Mouse (Mus musculus): ENCODE results near the gene Tlk1. TPM values are rescaled to one million over a fixed set of nuclear protein-coding genes. Genes with fewer than 3 reads are reported as not detected.

Tlk1 gene
- total RNA-seq, 1 experiment from 2014 or later = 70.8 TPM

DNA sequence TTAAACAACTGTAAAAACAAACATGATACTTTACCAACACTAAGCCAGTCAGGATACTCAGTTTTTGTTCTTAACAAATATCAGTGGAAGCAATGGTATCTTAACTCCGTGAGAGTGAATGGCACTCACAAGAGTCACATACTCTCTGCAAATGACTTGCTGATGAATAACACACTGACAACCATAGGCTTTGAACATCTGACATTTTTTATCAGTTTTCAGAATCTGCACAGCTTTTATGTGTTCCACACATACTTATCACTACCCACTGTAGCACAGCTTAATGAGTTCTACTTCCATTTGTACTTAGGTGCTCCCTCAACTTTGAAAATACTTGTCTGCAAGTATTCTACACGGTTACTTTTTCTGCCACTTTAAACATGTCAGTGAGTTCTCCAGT, 35.3 kb downstream of the Tlk1 start:
- no peak for DNase-seq

DNA sequence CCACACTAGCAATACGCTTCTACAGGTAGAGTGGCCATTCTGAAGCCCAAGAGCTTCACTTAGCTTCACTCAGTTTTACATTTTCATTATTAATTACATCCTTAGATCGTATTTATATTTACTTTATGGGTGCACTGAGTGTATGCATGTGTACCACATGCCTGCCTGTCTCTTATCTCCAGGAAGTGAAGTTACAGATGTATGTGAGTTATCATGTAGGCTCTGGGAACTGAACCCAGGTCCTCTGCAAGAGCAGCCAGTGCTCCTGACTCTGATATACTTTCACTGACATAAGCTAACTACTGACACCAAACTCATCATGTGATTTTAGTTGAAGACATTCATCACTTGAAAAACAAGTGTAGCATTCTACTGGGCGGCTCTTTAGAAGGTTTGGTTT, 36.2 kb downstream of the Tlk1 start:
- no peak for DNase-seq

DNA sequence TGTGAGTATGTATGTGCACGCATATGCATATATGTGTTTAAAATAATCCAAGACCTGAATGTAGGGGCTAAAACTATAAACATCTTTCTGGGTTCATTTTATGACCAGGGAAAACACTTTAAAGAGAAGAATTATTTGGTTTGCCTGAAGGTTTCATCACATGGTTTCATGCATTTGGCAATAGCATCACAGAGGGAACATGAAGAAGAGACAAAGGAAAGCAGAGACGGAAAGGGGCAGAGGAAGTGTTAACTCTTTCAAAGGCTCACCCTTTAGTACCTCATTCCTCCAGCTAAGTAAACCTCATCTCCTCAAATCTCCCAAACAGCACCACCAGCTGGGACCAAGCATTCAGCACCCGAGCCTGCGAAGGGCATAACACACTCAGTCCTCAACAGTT, 41.1 kb downstream of the Tlk1 start:
- no peak for DNase-seq

DNA sequence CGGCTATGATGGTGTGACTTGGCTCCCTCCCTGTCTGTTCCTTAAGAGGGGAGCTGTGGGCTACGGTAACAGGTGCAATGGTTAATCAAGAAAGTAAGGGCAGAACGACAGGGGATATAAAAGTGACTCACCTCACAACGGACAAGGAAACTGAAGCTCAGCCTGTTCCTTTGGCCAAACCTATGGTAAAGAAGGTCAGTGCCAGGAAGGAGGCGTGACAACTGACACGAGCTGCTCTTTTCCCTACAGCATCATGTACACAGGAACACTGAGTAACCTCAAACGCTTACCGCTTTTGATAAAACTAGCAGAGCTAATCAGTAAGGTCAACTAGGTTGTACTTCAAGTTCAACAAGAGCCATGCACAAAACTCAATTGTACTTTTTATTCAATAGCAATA, 42.0 kb downstream of the Tlk1 start:
- no peak for DNase-seq

DNA sequence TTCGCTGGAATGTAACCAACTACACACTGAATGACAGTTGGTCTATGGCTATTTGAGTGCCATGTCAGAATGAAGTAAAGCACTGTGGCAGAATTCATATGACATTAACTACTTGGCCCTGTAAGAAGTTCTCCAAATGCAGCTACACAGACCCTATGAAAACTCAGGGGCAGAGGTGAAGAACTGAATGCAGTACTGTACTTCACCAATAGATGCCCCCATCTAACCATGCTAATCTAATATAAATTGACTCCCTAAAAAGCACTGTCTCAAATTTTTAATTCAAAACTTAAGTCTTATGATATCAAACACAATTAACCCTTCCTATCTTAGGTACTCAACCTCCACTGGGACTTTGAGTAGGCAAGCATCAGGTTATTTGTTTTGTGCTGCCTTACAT, 45.9 kb downstream of the Tlk1 start:
- no peak for DNase-seq

DNA sequence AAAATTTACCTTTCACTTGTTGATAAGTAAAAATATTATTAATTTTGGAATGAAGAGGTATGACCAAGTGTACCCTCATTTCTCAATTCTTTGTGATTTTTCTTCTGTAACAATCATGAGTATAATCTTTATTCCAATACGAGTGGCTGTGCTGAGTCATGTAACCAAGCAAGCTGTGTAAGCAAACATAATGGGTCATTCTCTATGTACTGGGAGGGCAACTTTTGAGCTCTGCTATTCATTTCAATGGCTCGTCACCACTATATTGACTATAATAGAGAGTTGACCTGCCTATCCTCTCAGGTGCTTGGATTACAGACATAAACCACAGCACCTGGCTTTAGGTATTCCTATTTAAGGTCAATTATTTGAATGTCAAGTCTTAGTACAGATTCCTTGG, 48.8 kb downstream of the Tlk1 start:
- no peak for DNase-seq

DNA sequence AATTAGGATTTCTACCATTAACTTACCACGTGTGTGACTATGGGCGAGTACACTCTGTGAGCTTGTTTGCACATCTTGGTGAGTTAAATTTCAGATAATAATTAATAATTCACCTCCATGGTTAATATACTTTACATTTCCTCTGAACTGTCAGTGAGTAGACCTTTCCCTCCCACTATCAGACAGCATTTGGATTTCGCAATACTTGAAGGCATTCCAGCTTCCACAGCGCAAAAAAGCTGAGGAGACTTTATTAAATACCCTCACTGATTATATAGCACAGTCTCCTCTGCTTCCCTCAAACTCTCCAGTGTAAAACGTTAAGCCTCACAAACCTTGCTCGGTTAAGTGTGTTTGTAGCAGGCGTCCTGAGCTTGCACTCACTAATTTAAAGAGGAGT, 60.8 kb downstream of the Tlk1 start:
- DNase-seq = no peak

DNA sequence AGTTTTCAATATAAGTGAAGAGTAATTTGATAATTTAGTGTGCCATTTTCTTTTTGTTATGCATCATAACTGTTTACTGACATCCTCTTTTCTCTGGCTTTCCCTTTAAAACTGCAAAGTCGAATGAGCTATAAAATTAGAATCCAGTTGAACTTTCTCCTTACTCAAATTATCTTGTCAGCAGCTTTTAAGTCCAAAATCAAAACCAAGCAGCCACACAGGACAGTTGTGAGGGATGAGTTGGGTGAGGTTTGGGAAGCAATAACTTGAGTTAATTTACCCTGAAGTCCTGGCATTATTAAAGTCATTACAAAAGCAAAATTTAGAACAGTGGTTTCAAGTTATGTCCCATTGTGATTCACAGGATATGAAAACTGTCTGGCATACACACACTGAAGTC, 62.8 kb downstream of the Tlk1 start:
- no peak for DNase-seq

DNA sequence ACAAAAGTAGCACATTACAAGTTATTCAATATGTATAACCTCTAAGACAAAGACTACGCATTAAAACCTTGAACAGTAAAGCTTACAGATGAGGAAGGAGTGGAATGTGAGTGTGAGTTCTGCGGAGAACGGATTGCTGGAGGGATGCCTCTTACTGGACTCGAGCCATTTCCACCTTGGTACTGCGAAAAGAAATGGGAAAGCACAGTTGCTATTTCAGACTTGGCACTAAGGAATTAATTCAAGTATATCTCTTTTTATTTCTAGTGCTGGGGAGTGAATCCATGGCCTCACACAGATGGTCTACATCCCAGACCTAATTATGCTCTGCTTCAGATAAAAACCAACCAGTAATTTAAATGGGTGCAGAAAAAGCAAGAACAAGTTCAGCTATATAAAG, 73.4 kb downstream of the Tlk1 start:
- DNase-seq = no peak

DNA sequence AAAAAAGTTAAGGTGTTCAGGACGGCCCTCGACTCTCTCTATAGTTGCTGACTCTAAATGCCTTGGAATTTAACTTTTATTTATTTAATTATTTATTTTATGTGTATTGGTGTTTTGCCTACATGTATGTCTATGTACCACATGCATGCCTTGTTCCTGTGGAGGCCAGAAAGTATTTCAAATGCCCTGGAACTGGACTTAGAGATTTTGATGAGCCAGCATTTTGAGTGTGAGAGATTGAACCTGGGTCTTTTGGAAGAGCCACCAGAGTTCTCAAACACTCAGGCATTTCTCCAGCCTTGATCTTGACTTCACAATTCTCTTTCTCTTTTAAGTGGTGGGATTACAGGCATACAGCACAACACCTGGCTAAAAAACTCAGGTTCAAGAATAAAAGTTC, 73.9 kb downstream of the Tlk1 start:
- no peak for DNase-seq

DNA sequence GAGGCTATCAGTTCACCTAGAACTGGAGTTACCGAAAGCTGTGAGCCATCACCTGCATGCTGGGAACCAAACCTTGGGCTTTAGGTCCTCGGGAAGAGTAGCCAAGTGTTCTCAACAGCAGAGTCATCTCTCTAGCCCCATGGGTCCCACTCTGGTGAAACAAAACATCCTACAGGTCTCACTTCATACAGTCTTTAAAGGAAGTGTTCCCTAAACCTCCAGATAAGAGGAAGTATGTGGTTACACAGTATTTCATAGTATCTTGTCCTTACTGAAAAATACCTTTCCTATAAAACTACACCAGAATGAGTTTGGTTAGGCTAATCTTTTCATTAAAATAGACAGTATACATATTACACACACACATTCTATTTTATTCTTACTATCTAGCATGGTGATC, 82.9 kb downstream of the Tlk1 start:
- no peak for DNase-seq

DNA sequence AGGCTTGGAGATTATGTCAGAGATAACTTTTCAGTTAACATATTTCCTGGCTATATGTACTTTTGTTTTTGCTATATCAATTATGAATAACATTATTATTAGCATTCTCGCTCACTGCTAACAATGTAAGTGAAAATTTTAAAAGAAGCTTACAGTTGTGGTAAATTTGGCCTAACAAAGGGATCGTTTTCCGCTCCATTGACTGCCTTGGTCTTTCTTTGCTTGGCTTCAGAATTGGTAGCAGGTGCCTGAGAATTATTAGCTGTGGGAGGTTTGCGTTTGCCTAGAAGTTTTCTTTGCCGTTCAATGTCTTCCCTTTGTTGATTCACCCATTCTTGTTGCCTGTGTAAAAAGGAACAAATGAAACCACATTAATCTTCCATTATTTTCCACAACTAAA, 83.6 kb downstream of the Tlk1 start:
- DNase-seq = no peak

DNA sequence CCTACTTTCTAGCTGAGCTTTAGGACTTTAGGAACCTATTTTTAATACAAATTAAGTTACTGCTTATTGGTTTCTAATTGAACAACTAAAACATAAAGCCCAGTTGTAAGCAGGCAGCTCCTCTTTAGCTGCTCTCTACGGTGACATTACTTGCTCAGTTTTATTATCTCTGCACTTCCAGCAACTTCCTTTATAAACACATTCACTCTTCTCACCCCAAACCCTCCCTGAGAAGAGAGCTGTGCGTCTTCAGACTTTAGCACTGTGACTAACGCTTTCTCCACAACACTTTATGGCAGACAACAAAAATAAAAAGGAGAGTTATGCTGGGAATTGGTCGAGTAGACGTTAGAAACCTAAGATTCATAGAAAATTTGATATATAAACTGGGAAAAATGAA, 89.5 kb downstream of the Tlk1 start:
- DNase-seq = no peak

DNA sequence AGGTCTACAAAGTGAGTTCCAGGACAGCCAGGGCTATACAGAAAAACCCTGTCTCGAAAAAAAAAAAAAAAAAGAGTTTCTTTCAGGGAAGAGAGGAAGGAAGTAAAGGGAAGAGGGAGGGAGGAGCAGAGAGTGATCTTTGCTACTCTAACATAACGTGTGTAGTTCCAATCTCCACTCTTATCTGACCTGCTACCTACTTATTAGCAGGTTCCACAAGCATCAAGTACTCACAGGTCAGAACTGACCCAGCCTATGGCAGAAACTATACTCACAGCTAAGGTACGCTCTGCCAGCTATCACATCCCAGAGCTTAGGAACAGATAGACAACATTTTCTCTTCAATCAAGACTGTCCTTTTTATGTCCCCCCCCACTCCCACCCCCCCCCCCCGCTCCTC, 90.0 kb downstream of the Tlk1 start:
- no peak for DNase-seq

DNA sequence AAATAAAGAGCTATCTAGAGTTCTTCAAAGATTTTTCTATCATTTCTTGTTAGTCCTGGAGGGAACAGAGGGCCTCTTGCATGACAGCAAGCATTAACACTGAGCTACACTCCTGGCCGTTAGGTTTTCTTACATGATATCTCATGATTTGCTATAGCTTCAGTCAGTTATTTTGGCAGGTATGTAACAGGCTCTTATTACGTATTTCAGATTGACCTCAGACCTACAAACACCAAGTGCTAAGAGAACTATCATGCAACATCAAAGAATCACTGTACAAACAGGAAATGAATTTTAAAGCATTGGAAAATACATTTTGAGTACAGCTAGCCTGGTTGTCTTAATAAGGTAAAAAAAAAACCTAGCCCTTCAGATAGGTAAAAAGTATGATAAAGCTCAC, 98.4 kb downstream of the Tlk1 start:
- DNase-seq = no peak

DNA sequence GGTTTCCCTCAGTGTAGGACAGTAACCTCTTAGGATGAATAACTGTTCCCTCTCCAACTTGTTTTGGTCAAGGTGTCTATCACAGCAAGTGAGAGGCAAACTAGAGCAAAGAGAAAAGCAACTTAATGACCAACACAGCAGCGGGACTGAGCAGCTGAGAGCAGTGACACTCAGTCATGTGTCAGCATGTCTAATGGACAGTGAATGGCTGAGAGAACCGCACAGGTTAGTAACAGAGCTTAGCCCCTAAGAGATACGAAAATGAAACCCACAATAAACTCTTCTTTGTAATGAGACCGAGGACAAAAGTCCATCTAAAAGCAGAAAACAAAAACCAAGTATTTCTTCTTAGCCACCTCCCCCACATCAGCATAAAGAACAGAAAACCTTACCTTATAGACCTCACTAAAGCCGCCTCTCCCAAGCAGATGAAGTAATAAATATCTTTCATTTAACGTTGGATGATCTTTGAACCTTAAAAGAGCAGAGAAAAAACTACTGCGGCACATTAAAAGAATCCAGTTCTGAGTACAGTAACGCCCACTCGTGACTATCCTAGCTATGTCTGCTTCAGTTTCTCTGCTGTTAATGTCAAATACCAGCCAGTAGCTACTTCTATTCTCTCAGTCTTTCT, 101.8 kb downstream of the Tlk1 start:
- DNase-seq = no peak

DNA sequence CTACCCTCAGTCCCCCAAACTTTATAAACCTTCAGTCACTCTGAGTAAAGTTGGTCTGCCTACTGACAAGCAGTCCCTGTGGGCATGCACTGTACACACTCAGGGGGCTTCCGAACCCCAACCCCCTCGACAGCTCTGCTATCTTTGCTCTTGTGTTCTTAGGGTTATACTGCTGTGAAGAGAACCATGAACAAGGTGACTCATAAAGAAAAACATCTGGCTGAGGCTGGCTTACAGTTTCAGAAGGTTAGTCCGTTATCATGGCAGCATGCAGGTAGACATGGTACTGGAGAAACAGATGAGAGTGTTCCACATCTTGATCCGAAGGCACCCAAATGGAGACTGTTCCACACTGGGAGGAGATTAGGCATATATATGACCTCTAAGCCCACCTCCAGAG, 114.7 kb downstream of the Tlk1 start:
- no peak for DNase-seq

DNA sequence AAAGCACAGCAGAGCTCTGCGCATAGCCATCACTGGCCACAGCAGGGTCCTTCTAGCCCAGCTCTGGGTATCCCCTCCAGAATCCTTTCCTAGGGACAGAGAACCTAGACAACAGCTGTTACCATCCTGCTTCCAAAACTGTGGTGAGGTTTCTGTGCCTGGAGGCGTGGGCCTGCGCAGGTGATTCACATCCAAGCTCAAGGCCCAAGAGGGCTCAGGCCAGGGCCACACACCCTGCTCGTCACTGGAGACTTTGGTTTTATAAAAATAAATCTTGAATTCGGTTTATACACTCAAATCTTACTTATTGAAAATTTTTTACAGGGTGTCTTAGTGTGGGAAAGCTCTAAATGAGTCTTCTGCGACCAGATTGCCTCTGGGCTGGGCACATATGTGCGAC, 115.3 kb downstream of the Tlk1 start:
- DNase-seq = no peak

DNA sequence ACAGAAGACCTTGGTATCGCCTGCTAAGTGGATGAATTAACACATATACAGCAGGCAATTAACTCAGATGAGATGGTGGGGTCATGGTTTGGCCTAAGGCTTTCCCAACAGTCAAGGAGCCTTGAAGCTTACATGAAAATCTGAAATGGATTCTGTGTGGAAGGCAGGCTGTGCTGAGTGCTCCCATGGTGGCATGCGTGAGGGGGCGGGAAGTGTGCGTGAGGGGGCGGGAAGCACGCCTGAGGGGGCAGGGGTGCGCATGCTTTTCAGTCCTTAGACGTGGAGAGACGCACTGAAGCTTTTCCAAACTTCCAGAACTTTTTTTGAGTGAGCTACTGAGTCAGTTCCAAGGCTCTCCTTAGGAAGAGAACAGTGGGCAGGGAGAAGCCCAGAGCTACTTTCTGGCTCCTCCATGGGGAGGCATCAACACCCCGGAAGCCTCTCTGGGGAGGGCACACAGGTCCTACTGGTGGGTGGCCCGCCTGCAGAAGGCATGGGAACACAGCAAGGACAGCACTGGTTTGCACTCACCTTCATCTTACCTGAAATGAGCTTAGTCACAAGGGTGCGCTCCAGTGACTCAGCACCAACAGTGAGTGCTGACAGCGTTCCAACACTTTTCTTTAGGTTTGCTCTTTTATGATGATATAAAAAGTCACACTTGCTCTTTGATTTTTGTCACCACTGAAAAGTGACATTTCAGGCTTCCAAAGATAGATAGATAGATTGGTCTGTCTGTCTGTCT, 116.4 kb downstream of the Tlk1 start:
- DNase-seq = no peak

DNA sequence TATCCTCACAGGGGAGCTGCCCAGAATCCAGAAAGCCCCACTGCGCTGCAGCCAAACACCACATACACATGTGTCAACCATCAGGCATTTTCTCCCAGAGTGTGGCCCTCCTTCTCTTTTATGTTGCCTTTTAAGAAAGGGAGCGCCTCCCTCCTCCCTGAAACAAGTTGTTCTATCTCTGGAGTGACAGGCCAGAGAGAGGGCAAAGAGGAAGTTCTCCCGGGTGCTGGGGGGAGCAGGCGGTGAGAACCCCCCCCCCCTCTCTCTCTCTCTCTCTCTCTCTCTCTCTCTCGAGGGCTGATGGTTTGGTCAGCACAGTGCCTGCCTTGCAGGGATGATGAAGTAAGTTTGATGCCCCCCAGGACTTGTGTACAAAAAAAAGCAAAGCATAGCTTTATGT, 123.1 kb downstream of the Tlk1 start:
- DNase-seq = no peak

DNA sequence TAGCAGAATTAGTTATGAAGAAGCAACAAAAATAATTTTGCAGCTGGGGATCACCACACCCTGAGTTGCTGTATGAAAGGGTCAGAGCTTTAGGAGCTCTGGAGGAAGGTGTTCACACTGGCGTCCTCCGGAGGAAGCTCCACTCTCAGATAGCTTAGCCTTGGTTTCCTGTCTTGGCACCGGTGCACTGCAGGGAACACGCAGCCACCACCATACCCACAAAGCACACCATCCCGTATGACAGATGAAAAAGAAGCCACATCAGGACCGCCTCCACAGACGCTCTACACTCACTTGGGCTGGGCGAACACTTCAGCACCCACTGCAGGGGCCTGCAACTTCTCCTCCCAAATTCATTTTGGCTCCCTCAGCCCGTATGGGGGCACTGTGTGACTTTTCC, 124.0 kb downstream of the Tlk1 start:
- no peak for DNase-seq

DNA sequence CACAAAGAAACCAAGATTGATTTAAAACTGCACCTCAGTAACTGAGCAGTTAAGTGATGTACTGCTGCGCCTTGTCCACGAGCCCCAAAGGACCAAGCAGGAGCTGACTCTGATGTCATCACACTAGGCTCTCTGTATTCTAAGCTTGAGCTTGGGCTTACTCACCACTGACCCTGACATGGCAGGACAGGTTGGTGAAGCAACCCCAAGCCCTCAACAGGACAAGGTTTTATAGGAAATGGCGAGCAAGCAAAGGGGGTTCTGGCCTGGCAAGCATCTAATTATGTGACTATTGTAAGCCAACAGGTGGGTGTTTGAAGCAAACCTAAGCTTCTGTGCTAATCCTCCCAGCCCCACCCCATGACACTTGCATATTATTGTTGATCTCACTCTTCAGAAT, 124.7 kb downstream of the Tlk1 start:
- no peak for DNase-seq

DNA sequence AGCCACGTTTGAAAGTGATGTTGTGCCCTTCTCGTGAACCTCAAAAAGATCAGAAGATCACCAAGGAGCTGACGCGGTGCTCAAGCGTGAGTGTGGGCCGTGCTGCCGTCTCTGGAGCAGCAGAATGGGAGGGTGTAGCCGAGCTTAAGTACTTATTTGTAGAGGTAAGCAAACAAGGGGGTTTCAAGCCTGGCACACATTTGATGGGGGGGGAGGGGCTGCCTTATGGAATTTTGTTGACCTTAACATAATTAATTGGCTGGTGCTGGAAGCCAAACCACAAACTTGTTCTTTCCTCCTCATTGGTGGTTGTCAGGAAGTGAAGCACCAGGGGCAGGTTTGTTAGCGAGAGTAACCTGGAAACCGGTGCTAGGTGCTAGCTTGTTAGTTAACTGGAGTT, 129.8 kb downstream of the Tlk1 start:
- no peak for DNase-seq

DNA sequence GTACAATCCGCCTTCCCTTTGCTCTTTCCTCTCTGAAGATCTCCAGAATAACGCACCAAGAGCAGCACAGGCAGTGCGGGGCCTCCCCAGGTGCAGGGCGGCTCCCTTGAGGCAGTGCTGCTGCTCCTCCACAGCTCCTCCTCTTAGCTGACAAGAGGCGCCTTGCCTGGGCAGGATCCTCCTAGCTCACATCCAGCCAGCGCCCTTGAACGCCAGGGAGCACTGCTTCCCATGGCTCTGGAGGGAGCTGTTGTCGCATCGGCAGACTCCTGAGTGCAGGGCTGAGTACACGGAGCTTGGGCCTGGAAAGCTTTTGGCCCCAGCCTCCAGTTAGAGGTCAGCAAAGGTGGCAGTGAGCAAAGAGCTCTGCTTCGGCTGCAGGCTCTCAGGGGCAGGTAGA, 135.3 kb downstream of the Tlk1 start:
- no peak for DNase-seq
